Comparison of ENCODE assay signal across 8 mouse cellular contexts in genomic region chr8:120828279-120828678, GRCm38 (mm10).
DNase-seq lines count a peak whose midpoint lies in the region; ATAC-seq and TF ChIP-seq lines count a peak whose summit lies in the region.
"Had no signal": no experiment of that assay in that cellular context is flagged by ENCODE, and none has a peak within 500 bp of the region (broad histone marks: within the 10 kb centered on the region; RNA-seq: fewer than 3 reads in every experiment).

No protein-coding gene starts in this region.

- 12% methylated on average over 14 of the region's 14 CpGs for WGBS in kidney, postnatal 0 days
- 16% methylated on average over 14 of the region's 14 CpGs for WGBS in kidney, embryonic 14.5 days

- H3K27me3 ChIP-seq in kidney, postnatal 0 days (ENCODE audit: insufficient read depth, low read length), result peaks cover 6% of the 10 kb centered on the region; the same call in 1 of the 2 replicates
- H3K27me3 ChIP-seq in kidney, embryonic 14.5 days (ENCODE audit: control insufficient read depth, insufficient read depth, low read length), result peaks cover 28% of the 10 kb centered on the region
- peaks cover 46% of the 10 kb centered on the region for H3K27me3 ChIP-seq in CH12.LX (replicated peaks)

- peak; percentile 93 for TF ChIP-seq CTCF in kidney, postnatal 0 days (IDR thresholded peaks at IDR 0.05; ENCODE audit: low read depth)
- TF ChIP-seq CTCF in CH12.LX (conservative IDR thresholded peaks at IDR 0.05 in 1 of 2, IDR thresholded peaks at IDR 0.05 in 1 of 2; ENCODE audit: low read depth in 2 of 2, low read length in 2 of 2), result peak; percentile 85 to 92

- H3K9ac ChIP-seq in kidney, postnatal 0 days (ENCODE audit: low read depth, low read length), result no peak overlapping the region
- H3K9ac ChIP-seq in kidney, embryonic 14.5 days (ENCODE audit: low read depth, low read length), result no peak overlapping the region
- no peak overlapping the region for H3K9ac ChIP-seq in CH12.LX (ENCODE audit: insufficient read depth, low read depth)
- H3K9ac ChIP-seq: heart, embryonic 15.5 days had no signal

- H3K36me3 ChIP-seq in kidney, postnatal 0 days (ENCODE audit: insufficient read depth, low read length), result no peaks in the 10 kb centered on the region
- no peaks in the 10 kb centered on the region for H3K36me3 ChIP-seq in kidney, embryonic 14.5 days (ENCODE audit: control insufficient read depth, insufficient read depth, low read length)
- no peaks in the 10 kb centered on the region for H3K36me3 ChIP-seq in CH12.LX (replicated peaks in 1 of 2; ENCODE audit: control insufficient read depth in 1 of 2, insufficient read depth in 1 of 2, low read length in 1 of 2)
- H3K36me3 ChIP-seq: heart, embryonic 15.5 days had no signal

- no peak overlapping the region for H3K4me3 ChIP-seq in kidney, postnatal 0 days (replicated peaks; ENCODE audit: low read depth, low read length)
- no peak overlapping the region for H3K4me3 ChIP-seq in kidney, embryonic 14.5 days (ENCODE audit: low read length)
- no peak overlapping the region for H3K4me3 ChIP-seq in CH12.LX (replicated peaks in 1 of 3; ENCODE audit: low read depth in 2 of 3, low read length in 2 of 3, poor library complexity in 1 of 3)
- H3K4me3 ChIP-seq: heart, embryonic 15.5 days had no signal

- in situ Hi-C loops in CH12.LX (cut with MboI; ENCODE audit: low pct_ligation_motif_present, low pct_unique_long_range_greater_than_20kb, low sequenced_read_pairs), result loop anchor here (5.0 kb wide), 1 partner anchor 264 kb away; no protein-coding TSS in a partner anchor

- H3K4me2 ChIP-seq in kidney, postnatal 0 days (ENCODE audit: low read length), result no peak overlapping the region
- H3K4me2 ChIP-seq in kidney, embryonic 14.5 days (replicated peaks; ENCODE audit: low read depth, low read length), result no peak overlapping the region
- H3K4me2 ChIP-seq in CH12.LX (ENCODE audit: insufficient read depth, low read depth, poor library complexity, severe bottlenecking), result no peak overlapping the region
- H3K4me2 ChIP-seq: heart, embryonic 15.5 days had no signal

- peak; percentile 54 for DNase-seq in kidney, postnatal 0 days (ENCODE audit: low spot score)
- peak; percentile 57 for DNase-seq in CH12.LX (ENCODE audit: extremely low read depth)
- peak; percentile 33 for DNase-seq in adrenal gland, adult 2 months
- peak; percentile 9 for DNase-seq in retina, adult 2 months (ENCODE audit: low read depth, low spot score)
- DNase-seq in frontal cortex, postnatal 25 days (ENCODE audit: low spot score in 2 of 2), result no peak

- ATAC-seq in kidney, postnatal 0 days (replicated peaks; ENCODE audit: low FRiP score, low read depth), result 0 out of 2 replicates have a peak, but pooled peaks have one; percentile 18
- no peak for ATAC-seq in kidney, embryonic 14.5 days (ENCODE audit: low FRiP score, low TSS enrichment)
- ATAC-seq in hematopoietic stem cell, adult 5-6 weeks (replicated peaks in 1 of 2; ENCODE audit: insufficient read depth in 1 of 2, low FRiP score in 2 of 2, low TSS enrichment in 1 of 2, low read depth in 1 of 2, poor library complexity in 2 of 2, severe bottlenecking in 2 of 2), result peak; percentile 69 to 75

- TF ChIP-seq POLR2A in CH12.LX (IDR thresholded peaks at IDR 0.05; ENCODE audit: low read depth, low read length), result no peak

- dilution Hi-C loops in CH12.LX (cut with MboI; ENCODE audit: extremely low pct_ligation_motif_present, extremely low pct_unique_long_range_greater_than_20kb, low sequenced_read_pairs), result no loop called here

- no peaks in the 10 kb centered on the region for H3K79me2 ChIP-seq in CH12.LX (replicated peaks; ENCODE audit: control insufficient read depth, extremely low read depth, insufficient read depth, poor library complexity, severe bottlenecking)

- no peak overlapping the region for H3K27ac ChIP-seq in kidney, postnatal 0 days
- no peak overlapping the region for H3K27ac ChIP-seq in kidney, embryonic 14.5 days (ENCODE audit: low read depth, low read length)
- no peak overlapping the region for H3K27ac ChIP-seq in CH12.LX (ENCODE audit: insufficient read depth, low read depth)
- H3K27ac ChIP-seq: heart, embryonic 15.5 days had no signal

- no peaks in the 10 kb centered on the region for H3K4me1 ChIP-seq in kidney, postnatal 0 days (replicated peaks; ENCODE audit: insufficient read depth, low read length)
- H3K4me1 ChIP-seq in kidney, embryonic 14.5 days (ENCODE audit: control insufficient read depth, insufficient read depth, low read length), result peaks cover 10% of the 10 kb centered on the region; the same call in 1 of the 2 replicates
- peaks cover 10 to 54% of the 10 kb centered on the region in 2 experiments for H3K4me1 ChIP-seq in CH12.LX (ENCODE audit: control insufficient read depth in 1 of 2, insufficient read depth in 2 of 2)

- TF ChIP-seq EP300 in CH12.LX (IDR thresholded peaks at IDR 0.05; ENCODE audit: low read length), result 0 out of 2 replicates have a peak, but pooled peaks have one; percentile 15

- no peaks in the 10 kb centered on the region for H3K9me3 ChIP-seq in kidney, postnatal 0 days (replicated peaks; ENCODE audit: low read length)
- peaks cover 5% of the 10 kb centered on the region; the same call in 1 of the 2 replicates for H3K9me3 ChIP-seq in kidney, embryonic 14.5 days (ENCODE audit: control insufficient read depth, low read length)
- H3K9me3 ChIP-seq in CH12.LX (replicated peaks; ENCODE audit: low read length), result peaks cover 4% of the 10 kb centered on the region

- TF ChIP-seq RAD21 in CH12.LX (IDR thresholded peaks at IDR 0.05; ENCODE audit: low read depth, low read length), result peak; percentile 21

TF ChIP-seq in CH12.LX, 34 proteins besides CTCF, POLR2A, EP300 and RAD21:
- TF ChIP-seq ZNF384 (IDR thresholded peaks at IDR 0.05; ENCODE audit: low read depth, low read length) (no peak), CHD2 (IDR thresholded peaks at IDR 0.05; ENCODE audit: low read length) (no peak), MAX (IDR thresholded peaks at IDR 0.05; ENCODE audit: low read length) (no peak), NELFE (IDR thresholded peaks at IDR 0.05; ENCODE audit: low read depth, low read length) (no peak), GABPA (IDR thresholded peaks at IDR 0.05; ENCODE audit: insufficient replicate concordance, low read depth, low read length) (no peak), MAZ (IDR thresholded peaks at IDR 0.05; ENCODE audit: low read depth, low read length) (peak; percentile 46; the same call in 1 of the 2 replicates), UBTF (IDR thresholded peaks at IDR 0.05; ENCODE audit: low read depth, low read length) (no peak), JUND (conservative IDR thresholded peaks at IDR 0.05; ENCODE audit: low read depth, low read length) (no peak), TCF12 (IDR thresholded peaks at IDR 0.05; ENCODE audit: low read depth, low read length) (peak; percentile 32; the same call in 1 of the 2 replicates), SMC3 (IDR thresholded peaks at IDR 0.05; ENCODE audit: low read depth, low read length) (peak; percentile 59), USF2 (conservative IDR thresholded peaks at IDR 0.05; ENCODE audit: low read depth, low read length) (no peak)

Comparison
In these comparisons a context has a peak if more than half of its experiments do, and no peak if none do; other contexts are left out.
1. DNase-seq: peak in kidney, postnatal 0 days (single experiment), CH12.LX (single experiment), adrenal gland, adult 2 months (single experiment) and retina, adult 2 months (single experiment); none in frontal cortex, postnatal 25 days (0 of 2).